Mouse (Mus musculus) stomach, postnatal 0 days (tissue): ENCODE measurements around the gene Dvl1.

Experiments
- CTCF ChIP-seq: IDR thresholded peaks from 2 replicates; pipeline ENCODE4 v1.5.1; 2016; ENCODE audit warnings: antibody characterized with exemption, low read depth, mild to moderate bottlenecking, moderate library complexity
- EP300 ChIP-seq: optimal IDR thresholded peaks from 2 replicates; pipeline ENCODE3; 2016; ENCODE audit warnings: antibody characterized with exemption

- TF ChIP-seq CTCF: no peak
- TF ChIP-seq EP300: no peak
Observed at GRCm38 (mm10) chr4:155905634-155906033, 58.4 kb downstream of the Dvl1 start.
